Mouse (Mus musculus) forebrain, embryonic 13.5 days (tissue): ENCODE data around the gene Lgals1. TPM values are rescaled to one million over a fixed set of nuclear protein-coding genes. Genes with fewer than 3 reads are reported as not detected.

Experiments
- ATAC-seq: fragments of 200-750 bp; cut with Nextera tagmentation; 2 replicates; pipeline ENCODE4 v1.8.0; 2017
- H3K27ac ChIP-seq: fragments of 300-500 bp; sonication (generic); 2 replicates; pipeline ENCODE4 v1.5.1; 2015; ENCODE audit warnings: inconsistent platforms, mild to moderate bottlenecking, moderate library complexity
- H3K27me3 ChIP-seq: fragments of 300-500 bp; sonication (generic); 2 replicates; pipeline ENCODE4 v1.6.1; 2015; ENCODE audit warnings: mild to moderate bottlenecking, inconsistent platforms
- H3K36me3 ChIP-seq: fragments of 300-500 bp; sonication (generic); 2 replicates; pipeline ENCODE4 v1.6.1; 2015; ENCODE audit warnings: mild to moderate bottlenecking, inconsistent platforms; ENCODE audit not compliant: poor library complexity, severe bottlenecking
- H3K4me1 ChIP-seq: fragments of 300-500 bp; sonication (generic); 2 replicates; pipeline ENCODE4 v1.6.1; 2015; ENCODE audit warnings: inconsistent platforms
- H3K4me2 ChIP-seq: fragments of 300-500 bp; sonication (generic); 2 replicates; pipeline ENCODE4 v1.6.1; 2015; ENCODE audit warnings: inconsistent platforms, mild to moderate bottlenecking, moderate library complexity
- H3K4me3 ChIP-seq: fragments of 300-500 bp; sonication (generic); 2 replicates; pipeline ENCODE4 v1.5.1; 2015; ENCODE audit warnings: mild to moderate bottlenecking, inconsistent platforms
- H3K9ac ChIP-seq: fragments of 300-500 bp; sonication (generic); 2 replicates; pipeline ENCODE4 v1.6.1; 2015; ENCODE audit warnings: mild to moderate bottlenecking, inconsistent platforms
- H3K9me3 ChIP-seq: fragments of 300-500 bp; sonication (generic); replicated peaks from 2 replicates; pipeline ENCODE4 v1.6.1; 2016; ENCODE audit warnings: inconsistent platforms
- WGBS: fragments of 180-500 bp; shearing (Covaris S2); methylation state at CpG from one replicate; pipeline ENCODE4 v1.1.7; 2015; 5-methylcytosine and 5-hydroxymethylcytosine counted together
- polyA plus RNA-seq: library from polyadenylated mRNA; unstranded; fragments of >200 nt; fragmentation: Nextera tagmentation; extraction: Ambion mirVana; gene quantifications from 2 replicates; pipeline ENCODE4 v1.2.1, GENCODE M21; 2015

The Lgals1 gene
- polyA plus RNA-seq, 1 experiment from 2014 or later = 110 TPM

DNA sequence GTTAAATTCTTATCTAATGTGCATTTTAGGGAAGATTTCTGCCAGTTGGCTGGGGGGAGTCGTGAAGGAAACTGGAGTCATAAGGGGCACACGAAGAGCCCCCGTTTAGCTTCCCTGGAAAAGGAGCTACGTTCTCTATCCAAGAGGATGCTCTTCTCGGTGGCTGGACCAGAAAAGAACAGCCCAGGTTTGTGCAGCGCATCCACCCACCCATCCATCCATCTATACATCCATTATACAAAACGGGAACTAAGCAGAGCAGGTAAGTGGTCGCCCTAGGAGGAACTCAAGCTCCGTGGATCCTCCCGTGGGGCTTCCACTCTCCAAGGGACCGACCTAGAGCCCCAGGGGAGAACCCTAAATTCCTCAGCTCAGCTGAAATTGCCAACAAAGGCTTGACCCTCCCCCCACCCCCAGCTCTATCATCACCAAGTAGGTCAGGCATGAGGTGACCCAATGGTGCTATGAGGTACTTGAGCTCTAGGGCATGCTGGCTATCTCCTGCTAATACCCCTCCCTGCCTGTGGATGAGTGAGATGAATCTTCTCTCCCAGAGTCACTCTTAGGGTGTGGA is 21.7 kb downstream of the Lgals1 start:
- Histone ChIP-seq H3K4me2 (peak overlapping the region; percentile 66), H3K9me3 (no peaks in the 10 kb centered on the region), H3K27me3 (no peaks in the 10 kb centered on the region), H3K9ac (peak overlapping the region; percentile 70), H3K4me1 (peaks cover 30% of the 10 kb centered on the region), H3K27ac (peak overlapping the region; percentile 55), H3K36me3 (peaks cover 31% of the 10 kb centered on the region), H3K4me3 (peak overlapping the region; percentile 59)
- ATAC-seq = peak; percentile 30; the same call in 1 of the 2 replicates
- WGBS = under 1% methylated on average over 11 of the region's 11 CpGs

DNA sequence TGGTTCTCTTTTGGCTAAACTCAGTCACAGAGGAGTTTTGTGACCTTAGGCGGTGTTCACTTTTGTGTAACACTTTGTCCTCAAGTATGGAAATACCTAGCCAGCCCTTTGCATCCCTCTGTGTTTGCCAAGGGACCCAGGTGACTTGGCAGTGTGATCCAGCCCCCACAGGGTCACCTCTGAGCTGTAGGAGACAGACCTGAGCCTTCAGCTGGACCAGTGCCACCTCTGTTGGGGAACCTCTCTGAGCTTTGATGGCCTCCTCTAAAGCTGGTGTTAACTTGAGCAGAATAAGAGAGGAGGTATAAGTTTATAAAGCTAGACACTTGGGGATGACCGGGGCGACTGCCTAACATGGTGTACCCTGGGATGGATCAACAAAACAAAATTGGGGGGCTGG is 22.4 kb downstream of the Lgals1 start:
- Histone ChIP-seq H3K4me2 (peak overlapping the region; percentile 66), H3K9ac (no peak overlapping the region), H3K36me3 (peaks cover 37% of the 10 kb centered on the region), H3K4me1 (peaks cover 30% of the 10 kb centered on the region), H3K4me3 (peak overlapping the region; percentile 59), H3K27ac (no peak overlapping the region), H3K9me3 (no peaks in the 10 kb centered on the region), H3K27me3 (no peaks in the 10 kb centered on the region)
- WGBS = 99% methylated on average over 3 of the region's 3 CpGs
- no peak for ATAC-seq

DNA sequence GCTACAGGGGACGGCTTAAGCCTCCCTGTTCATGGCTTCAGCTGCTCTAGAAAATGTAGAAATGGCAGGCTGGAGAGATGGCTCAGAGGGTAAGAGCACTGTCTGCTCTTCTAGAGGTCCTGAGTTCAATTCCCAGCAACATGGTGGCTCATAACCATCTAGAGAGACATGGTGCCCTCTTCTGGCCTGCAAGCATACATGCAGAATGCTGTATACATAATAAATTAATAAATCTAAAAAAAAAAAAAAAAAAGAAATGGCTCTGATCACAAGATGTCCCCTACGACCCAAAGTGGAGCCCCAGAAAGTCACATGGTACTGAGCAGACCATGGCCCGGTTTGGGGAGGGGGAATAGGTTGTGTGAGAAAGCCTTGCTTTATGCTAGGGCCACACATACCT is 29.1 kb downstream of the Lgals1 start:
- ATAC-seq = no peak
- no peak overlapping the region for H3K4me3 ChIP-seq
- 86% methylated on average over 3 of the region's 3 CpGs for WGBS
- no peaks in the 10 kb centered on the region for H3K27me3 ChIP-seq
- peaks cover 83% of the 10 kb centered on the region for H3K36me3 ChIP-seq
- no peak overlapping the region for H3K27ac ChIP-seq
- H3K4me1 ChIP-seq = peaks cover 4% of the 10 kb centered on the region; the same call in 1 of the 2 replicates
- no peak overlapping the region for H3K9ac ChIP-seq
- H3K4me2 ChIP-seq = no peak overlapping the region
- no peaks in the 10 kb centered on the region for H3K9me3 ChIP-seq

DNA sequence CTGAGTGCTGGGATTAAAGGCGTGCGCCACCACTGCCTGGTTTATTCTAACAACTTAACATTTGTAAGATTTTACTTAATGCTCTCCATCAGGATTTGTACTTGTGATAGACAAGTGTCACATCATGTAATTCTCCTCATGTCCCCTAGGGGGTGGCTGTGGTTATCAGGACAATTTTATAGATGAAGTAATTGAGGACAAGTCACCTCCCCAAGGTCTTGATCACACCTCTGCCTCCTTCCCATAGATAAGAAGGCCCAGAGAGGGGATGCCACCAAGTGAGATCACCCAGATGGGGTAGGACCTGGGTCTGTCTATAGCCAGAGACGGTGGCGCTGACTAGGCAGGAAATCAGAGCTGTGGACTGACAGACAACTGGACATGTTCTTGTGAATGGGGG is 29.8 kb downstream of the Lgals1 start:
- Histone ChIP-seq H3K27ac (no peak overlapping the region), H3K36me3 (peaks cover 83% of the 10 kb centered on the region), H3K27me3 (no peaks in the 10 kb centered on the region), H3K4me1 (no peaks in the 10 kb centered on the region), H3K9me3 (no peaks in the 10 kb centered on the region), H3K9ac (no peak overlapping the region), H3K4me3 (no peak overlapping the region), H3K4me2 (no peak overlapping the region)
- WGBS = 88% methylated on average over 4 of the region's 4 CpGs
- no peak for ATAC-seq

DNA sequence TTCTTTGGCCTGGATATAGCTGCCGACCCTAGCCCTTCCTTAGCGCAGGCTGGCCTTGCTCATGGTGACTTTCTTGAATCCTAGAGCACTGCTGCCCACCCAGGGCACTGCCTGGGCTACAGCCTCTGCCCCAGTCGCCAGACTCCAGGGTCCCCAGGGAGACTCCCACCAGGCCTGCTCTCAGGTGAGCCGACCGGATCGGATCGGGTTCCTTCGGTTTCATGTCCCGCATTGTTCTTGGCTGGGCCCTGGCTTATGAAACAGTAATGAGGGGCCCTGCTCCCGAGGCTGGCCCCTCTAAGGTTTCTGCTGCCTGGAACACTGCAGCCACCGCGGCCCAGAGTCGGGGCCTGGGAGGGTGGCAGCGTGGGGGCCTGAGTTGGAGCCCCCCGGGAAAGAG is 30.5 kb downstream of the Lgals1 start:
- WGBS = 82% methylated on average over 15 of the region's 15 CpGs
- Histone ChIP-seq H3K9ac (no peak overlapping the region), H3K27me3 (no peaks in the 10 kb centered on the region), H3K4me2 (no peak overlapping the region), H3K4me1 (no peaks in the 10 kb centered on the region), H3K27ac (no peak overlapping the region), H3K36me3 (peaks cover 83% of the 10 kb centered on the region), H3K9me3 (no peaks in the 10 kb centered on the region), H3K4me3 (no peak overlapping the region)
- no peak for ATAC-seq

DNA sequence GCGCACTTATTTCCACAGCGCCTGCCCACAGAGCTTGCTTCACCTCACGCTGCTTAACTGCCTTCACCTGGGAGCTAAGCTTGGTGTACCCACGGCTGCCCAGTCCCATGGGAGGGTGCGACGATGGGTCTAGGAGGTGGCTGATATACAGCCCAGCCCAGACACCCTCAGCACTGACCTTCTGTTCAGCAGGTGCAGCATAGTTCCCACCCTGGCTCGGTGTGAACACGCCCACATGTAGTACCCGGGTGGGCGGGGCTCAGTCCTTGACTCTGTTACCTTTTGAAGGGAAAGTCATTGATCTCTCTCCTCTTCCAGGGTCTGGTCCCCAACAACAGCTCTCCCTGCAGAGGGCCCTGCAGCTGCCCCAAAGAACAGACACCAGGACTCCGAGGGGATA is 33.0 kb downstream of the Lgals1 start:
- Histone ChIP-seq H3K9me3 (no peaks in the 10 kb centered on the region), H3K27me3 (no peaks in the 10 kb centered on the region), H3K27ac (no peak overlapping the region), H3K4me1 (peaks cover 7% of the 10 kb centered on the region), H3K4me3 (no peak overlapping the region), H3K36me3 (peaks cover 81% of the 10 kb centered on the region), H3K9ac (no peak overlapping the region), H3K4me2 (no peak overlapping the region)
- WGBS = 92% methylated on average over 11 of the region's 11 CpGs
- no peak for ATAC-seq

DNA sequence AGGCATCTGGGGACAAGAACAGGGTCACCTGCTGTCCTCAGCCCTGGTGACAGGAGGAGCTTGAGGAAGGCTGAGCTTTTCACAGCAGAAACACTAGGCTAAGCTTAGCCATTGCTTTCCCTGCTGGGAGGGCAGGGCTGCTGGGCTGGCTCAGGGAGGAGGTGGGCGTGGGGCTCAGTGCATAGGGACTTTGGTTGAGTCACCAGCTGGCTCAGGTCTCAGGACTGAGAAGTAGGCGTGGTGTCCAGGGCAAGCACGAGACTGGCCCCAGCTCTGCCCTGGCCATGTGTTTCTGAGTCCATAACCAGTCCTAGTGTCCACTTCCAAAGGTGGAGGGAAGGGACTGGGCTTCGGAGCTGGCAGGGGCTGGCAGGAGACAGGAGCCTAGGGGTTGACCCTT is 33.6 kb downstream of the Lgals1 start:
- Histone ChIP-seq H3K27ac (no peak overlapping the region), H3K9ac (no peak overlapping the region), H3K4me1 (peaks cover 7% of the 10 kb centered on the region), H3K4me2 (no peak overlapping the region), H3K27me3 (no peaks in the 10 kb centered on the region), H3K36me3 (peaks cover 84% of the 10 kb centered on the region), H3K9me3 (no peaks in the 10 kb centered on the region), H3K4me3 (no peak overlapping the region)
- 90% methylated on average over 4 of the region's 4 CpGs for WGBS
- ATAC-seq = no peak

DNA sequence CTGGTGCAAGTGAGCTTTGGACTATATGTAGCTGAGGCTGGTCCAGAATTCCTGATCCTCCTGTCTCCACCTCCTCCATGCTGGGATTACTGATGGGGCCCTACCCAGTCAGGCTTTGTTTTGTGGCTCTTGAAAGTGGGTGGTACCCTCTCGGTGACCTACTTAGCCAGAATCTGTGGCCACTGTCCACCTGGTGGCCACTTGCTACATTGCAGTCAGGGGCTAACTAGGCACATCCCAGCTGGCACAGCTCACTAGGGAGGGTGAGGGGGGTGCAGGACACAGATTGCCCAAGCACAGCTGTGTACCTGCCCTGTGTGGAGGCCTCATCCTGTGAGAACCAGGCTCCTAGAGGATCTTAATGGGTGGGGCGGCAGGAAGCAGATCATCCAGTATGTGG is 36.4 kb downstream of the Lgals1 start:
- peaks cover 97% of the 10 kb centered on the region for H3K36me3 ChIP-seq

DNA sequence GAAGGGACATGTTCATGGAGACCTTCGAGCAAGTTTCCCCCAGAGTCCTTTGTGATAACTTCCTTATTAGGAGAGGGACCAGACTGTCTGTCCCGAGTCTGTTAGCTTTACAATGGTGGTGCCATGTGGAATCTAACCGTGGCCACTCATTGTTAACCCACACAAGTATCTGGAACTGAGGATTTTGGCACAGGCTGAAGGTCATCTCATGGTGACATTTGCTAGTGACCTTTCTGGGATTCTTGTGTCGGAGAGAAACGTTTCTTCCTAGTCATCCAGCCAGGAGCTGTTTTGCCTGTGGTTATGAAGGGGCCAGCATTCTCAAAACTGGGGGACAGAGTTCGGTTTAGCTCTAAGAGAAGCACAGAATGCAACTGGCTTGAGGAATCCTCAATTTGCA is 45.1 kb downstream of the Lgals1 start:
- Histone ChIP-seq H3K9ac (no peak overlapping the region), H3K9me3 (no peaks in the 10 kb centered on the region), H3K36me3 (peaks cover 52% of the 10 kb centered on the region), H3K4me2 (no peak overlapping the region), H3K27me3 (no peaks in the 10 kb centered on the region), H3K4me3 (no peak overlapping the region), H3K27ac (no peak overlapping the region), H3K4me1 (no peaks in the 10 kb centered on the region)
- ATAC-seq = no peak
- 85% methylated on average over 6 of the region's 6 CpGs for WGBS

More for the DNA sequence above, 36.4 kb downstream of the Lgals1 start:
- Histone ChIP-seq H3K27ac (no peak overlapping the region), H3K9me3 (no peaks in the 10 kb centered on the region), H3K4me1 (peaks cover 7% of the 10 kb centered on the region), H3K9ac (no peak overlapping the region), H3K4me2 (no peak overlapping the region), H3K27me3 (no peaks in the 10 kb centered on the region), H3K4me3 (no peak overlapping the region)
- ATAC-seq = 0 out of 2 replicates have a peak, but pooled peaks have one; percentile 27
- WGBS = 27% methylated on average over 2 of the region's 2 CpGs

DNA sequence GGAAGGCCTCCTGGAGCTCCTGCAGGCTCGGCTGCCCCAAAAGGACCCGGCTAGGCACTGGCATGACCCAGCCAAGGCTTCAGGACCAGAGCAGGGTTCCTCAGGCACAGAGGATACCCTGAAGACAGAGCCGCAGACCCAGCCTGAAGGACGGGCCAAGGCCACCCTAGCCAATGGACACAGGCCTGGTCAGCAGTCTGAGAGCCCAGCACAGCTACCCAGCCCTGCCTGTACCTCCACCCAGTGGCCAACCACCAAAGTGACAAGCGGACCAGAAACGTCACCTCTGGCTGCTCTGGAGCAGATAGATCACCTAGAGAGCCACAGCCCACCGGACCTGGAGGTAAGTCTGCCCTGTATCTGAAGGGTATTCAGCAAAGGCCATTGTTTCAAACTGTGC is 47.4 kb downstream of the Lgals1 start:
- H3K27ac ChIP-seq = no peak overlapping the region
- no peaks in the 10 kb centered on the region for H3K27me3 ChIP-seq
- H3K9ac ChIP-seq = no peak overlapping the region
- H3K4me1 ChIP-seq = peaks cover 4% of the 10 kb centered on the region
- no peaks in the 10 kb centered on the region for H3K9me3 ChIP-seq
- no peak overlapping the region for H3K4me3 ChIP-seq
- H3K36me3 ChIP-seq = peaks cover 30% of the 10 kb centered on the region
- WGBS = 72% methylated on average over 7 of the region's 7 CpGs
- no peak for ATAC-seq
- no peak overlapping the region for H3K4me2 ChIP-seq

DNA sequence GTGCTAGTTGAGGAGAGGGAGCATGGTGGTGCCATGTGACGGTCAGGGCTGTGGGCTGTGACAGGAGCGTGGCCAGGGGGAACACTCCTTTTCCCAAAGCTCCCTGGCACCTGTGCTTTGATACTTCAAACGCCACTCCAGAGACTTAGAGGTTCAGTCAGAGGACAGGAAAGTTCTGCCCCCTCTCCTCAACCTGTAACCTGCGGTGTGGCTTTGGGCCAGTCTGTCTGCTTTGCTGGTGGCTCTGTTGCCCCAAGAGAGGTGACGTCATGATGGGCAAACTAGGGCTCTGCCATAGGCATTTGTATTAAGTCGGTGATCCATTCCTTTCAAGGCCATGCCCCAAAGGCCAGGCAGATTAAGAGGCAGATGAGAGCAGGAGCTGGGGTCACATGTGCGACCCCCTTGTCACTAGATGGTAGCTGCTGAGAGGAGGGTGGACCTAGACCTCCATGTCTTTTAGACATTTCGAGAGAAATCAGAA is 51.2 kb downstream of the Lgals1 start:
- WGBS = 86% methylated on average over 8 of the region's 8 CpGs
- Histone ChIP-seq H3K27me3 (no peaks in the 10 kb centered on the region), H3K4me2 (no peak overlapping the region), H3K36me3 (peaks cover 17% of the 10 kb centered on the region), H3K4me1 (peaks cover 12% of the 10 kb centered on the region), H3K9me3 (no peaks in the 10 kb centered on the region), H3K4me3 (no peak overlapping the region), H3K9ac (no peak overlapping the region), H3K27ac (no peak overlapping the region)
- ATAC-seq = no peak

DNA sequence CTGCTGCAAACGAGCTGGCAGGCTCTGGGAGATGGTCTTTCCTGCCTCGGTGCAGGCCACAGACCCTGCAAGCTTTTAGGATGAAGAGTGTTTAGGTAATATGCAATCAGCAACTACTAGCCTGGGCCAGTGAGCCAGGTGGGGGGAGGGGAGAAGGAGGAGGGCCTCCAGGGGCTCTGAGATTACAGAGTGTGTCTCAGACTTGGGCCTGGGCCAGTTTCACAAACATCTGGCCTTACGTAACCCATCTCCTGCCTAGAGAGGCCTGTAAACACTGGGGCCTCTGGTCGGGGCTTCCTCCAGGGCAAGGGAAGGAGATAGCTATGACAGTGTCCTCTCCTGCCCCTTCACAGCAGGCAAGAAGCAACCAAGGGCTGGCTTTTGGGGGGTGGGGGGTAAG is 52.4 kb downstream of the Lgals1 start:
- no peaks in the 10 kb centered on the region for H3K9me3 ChIP-seq
- no peak for ATAC-seq
- H3K9ac ChIP-seq = peak overlapping the region; percentile 10; the same call in 1 of the 2 replicates
- no peak overlapping the region for H3K27ac ChIP-seq
- peaks cover 9% of the 10 kb centered on the region for H3K36me3 ChIP-seq
- WGBS = 26% methylated on average over 4 of the region's 4 CpGs
- H3K4me1 ChIP-seq = peaks cover 22% of the 10 kb centered on the region
- no peak overlapping the region for H3K4me2 ChIP-seq
- H3K4me3 ChIP-seq = no peak overlapping the region
- no peaks in the 10 kb centered on the region for H3K27me3 ChIP-seq
